Mouse (Mus musculus) stomach, postnatal 0 days (tissue): ENCODE measurements at regions not wholly inside any gene's neighbourhood (a gene's known extent, or its start where the extent isn't known, plus 50 kb on each side); places are given as distances from the start of the nearest gene placed in this dataset.

Experiments
- ATAC-seq: fragments of 200-750 bp; cut with Nextera tagmentation; 2 replicates; pipeline ENCODE4 v1.8.0; 2017; ENCODE audit not compliant: low FRiP score, low TSS enrichment
- DNase-seq: peaks from one replicate; pipeline ENCODE4 v3.0.0-alpha.2; 2016; ENCODE audit warnings: low spot score
- H3K27ac ChIP-seq: fragments of 300-500 bp; sonication (generic); replicated peaks from 2 replicates; pipeline ENCODE4 v1.5.1; 2014; ENCODE audit warnings: mild to moderate bottlenecking, control low read depth
- H3K27me3 ChIP-seq: fragments of 300-500 bp; sonication (generic); 2 replicates; pipeline ENCODE4 v1.6.1; 2014; ENCODE audit warnings: low read length; ENCODE audit not compliant: control insufficient read depth, insufficient read depth
- H3K36me3 ChIP-seq: fragments of 300-500 bp; sonication (generic); 2 replicates; pipeline ENCODE4 v1.6.1; 2014; ENCODE audit warnings: low read length, mixed read lengths; ENCODE audit not compliant: control insufficient read depth, insufficient read depth
- H3K4me1 ChIP-seq: fragments of 300-500 bp; sonication (generic); replicated peaks from 2 replicates; pipeline ENCODE4 v1.6.1; 2014; ENCODE audit warnings: antibody characterized with exemption; ENCODE audit not compliant: control insufficient read depth, insufficient read depth
- H3K4me2 ChIP-seq: fragments of 300-500 bp; sonication (generic); replicated peaks from 2 replicates; pipeline ENCODE4 v1.6.1; 2014; ENCODE audit warnings: low read depth, mild to moderate bottlenecking, control low read depth, moderate library complexity
- H3K4me3 ChIP-seq: fragments of 300-500 bp; sonication (generic); 2 replicates; pipeline ENCODE4 v1.5.1; 2014; ENCODE audit warnings: low read depth, low read length, control low read depth
- H3K9ac ChIP-seq: fragments of 300-500 bp; sonication (generic); 2 replicates; pipeline ENCODE4 v1.6.1; 2014; ENCODE audit warnings: mild to moderate bottlenecking, low read length, control low read depth, mixed read lengths
- H3K9me3 ChIP-seq: fragments of 300-500 bp; sonication (generic); 2 replicates; pipeline ENCODE4 v1.6.1; 2016; ENCODE audit warnings: low read length; ENCODE audit not compliant: control insufficient read depth
- CTCF ChIP-seq: IDR thresholded peaks from 2 replicates; pipeline ENCODE4 v1.5.1; 2016; ENCODE audit warnings: antibody characterized with exemption, low read depth, mild to moderate bottlenecking, moderate library complexity
- EP300 ChIP-seq: optimal IDR thresholded peaks from 2 replicates; pipeline ENCODE3; 2016; ENCODE audit warnings: antibody characterized with exemption
- WGBS: fragments of 180-500 bp; shearing (Covaris S2); extraction: QIAGEN DNeasy Blood & Tissue Kit; methylation state at CpG from one replicate; pipeline ENCODE4 v1.1.7; 2014; 5-methylcytosine and 5-hydroxymethylcytosine counted together

- Histone ChIP-seq H3K27ac (no peak overlapping the region), H3K9me3 (no peaks in the 10 kb centered on the region), H3K36me3 (no peaks in the 10 kb centered on the region), H3K27me3 (no peaks in the 10 kb centered on the region), H3K4me3 (no peak overlapping the region), H3K9ac (no peak overlapping the region), H3K4me1 (no peaks in the 10 kb centered on the region), H3K4me2 (no peak overlapping the region)
- DNase-seq (no peak), ATAC-seq (no peak)
- TF ChIP-seq CTCF (no peak), EP300 (no peak)
- 71% methylated on average over 4 of the region's 4 CpGs for WGBS
Measured at GRCm38 (mm10) chr9:47405547-47405946, 124.4 kb upstream of the Cadm1 start.

GRCm38 (mm10) chr9:47407007-47407670 lies 122.8 kb upstream of the Cadm1 start:
- H3K9me3 ChIP-seq = no peaks in the 10 kb centered on the region
- peak; percentile 29 for DNase-seq
- no peaks in the 10 kb centered on the region for H3K4me1 ChIP-seq
- no peaks in the 10 kb centered on the region for H3K36me3 ChIP-seq
- peak; percentile 42; the same call in 1 of the 2 replicates for ATAC-seq
- H3K9ac ChIP-seq = no peak overlapping the region
- 29% methylated on average over 7 of the region's 7 CpGs for WGBS
- no peaks in the 10 kb centered on the region for H3K27me3 ChIP-seq
- no peak for TF ChIP-seq EP300
- no peak for TF ChIP-seq CTCF
- H3K27ac ChIP-seq = no peak overlapping the region
- no peak overlapping the region for H3K4me3 ChIP-seq
- H3K4me2 ChIP-seq = no peak overlapping the region

GRCm38 (mm10) chr9:47408061-47408460 lies 121.9 kb upstream of the Cadm1 start:
- H3K27ac ChIP-seq = no peak overlapping the region
- ATAC-seq = no peak
- no peak overlapping the region for H3K4me3 ChIP-seq
- WGBS = 57% methylated on average over 4 of the region's 4 CpGs
- no peak overlapping the region for H3K4me2 ChIP-seq
- TF ChIP-seq EP300 = no peak
- no peak for TF ChIP-seq CTCF
- no peak overlapping the region for H3K9ac ChIP-seq
- no peaks in the 10 kb centered on the region for H3K4me1 ChIP-seq
- no peaks in the 10 kb centered on the region for H3K36me3 ChIP-seq
- H3K9me3 ChIP-seq = no peaks in the 10 kb centered on the region
- DNase-seq = no peak
- H3K27me3 ChIP-seq = no peaks in the 10 kb centered on the region

GRCm38 (mm10) chr9:47409579-47409978 lies 120.4 kb upstream of the Cadm1 start:
- Histone ChIP-seq H3K27ac (no peak overlapping the region), H3K9me3 (no peaks in the 10 kb centered on the region), H3K4me3 (no peak overlapping the region), H3K4me1 (no peaks in the 10 kb centered on the region), H3K4me2 (no peak overlapping the region), H3K9ac (no peak overlapping the region), H3K36me3 (no peaks in the 10 kb centered on the region), H3K27me3 (no peaks in the 10 kb centered on the region)
- 91% methylated on average over 6 of the region's 6 CpGs for WGBS
- DNase-seq (no peak), ATAC-seq (no peak)
- no peak for TF ChIP-seq CTCF
- no peak for TF ChIP-seq EP300

GRCm38 (mm10) chr9:47412786-47413185 lies 117.2 kb upstream of the Cadm1 start:
- DNase-seq = no peak
- no peaks in the 10 kb centered on the region for H3K9me3 ChIP-seq
- no peak overlapping the region for H3K9ac ChIP-seq
- no peak overlapping the region for H3K4me3 ChIP-seq
- no peak overlapping the region for H3K4me2 ChIP-seq
- no peaks in the 10 kb centered on the region for H3K4me1 ChIP-seq
- H3K27ac ChIP-seq = no peak overlapping the region
- ATAC-seq = no peak
- no peaks in the 10 kb centered on the region for H3K36me3 ChIP-seq
- WGBS = 65% methylated on average over 2 of the region's 2 CpGs
- TF ChIP-seq CTCF = no peak
- no peak for TF ChIP-seq EP300
- H3K27me3 ChIP-seq = no peaks in the 10 kb centered on the region

GRCm38 (mm10) chr9:47414350-47414988 lies 115.5 kb upstream of the Cadm1 start:
- DNase-seq (no peak), ATAC-seq (no peak)
- Histone ChIP-seq H3K9ac (no peak overlapping the region), H3K27me3 (no peaks in the 10 kb centered on the region), H3K36me3 (no peaks in the 10 kb centered on the region), H3K4me3 (no peak overlapping the region), H3K4me2 (no peak overlapping the region), H3K4me1 (no peaks in the 10 kb centered on the region), H3K27ac (no peak overlapping the region), H3K9me3 (no peaks in the 10 kb centered on the region)
- TF ChIP-seq EP300 (no peak), CTCF (no peak)
- WGBS = 80% methylated on average over 8 of the region's 8 CpGs
